Mouse (Mus musculus) kidney, adult 2 months (tissue): ENCODE data around the gene Tbx2. TPM values are rescaled to one million over a fixed set of nuclear protein-coding genes. Genes with fewer than 3 reads are reported as not detected.

Source experiments
- DNase-seq: peaks from one replicate; pipeline ENCODE4 v3.0.0; 2021
- H3K27ac ChIP-seq: fragments of 200-500 bp; 2 replicates; pipeline ENCODE4 v1.5.1; 2012; ENCODE audit warnings: low read depth, low read length, control low read depth, inconsistent platforms; ENCODE audit not compliant: insufficient read depth
- H3K27me3 ChIP-seq: fragments of 200-500 bp; replicated peaks from 2 replicates; pipeline ENCODE4 v1.6.1; 2012; ENCODE audit warnings: mild to moderate bottlenecking, moderate library complexity, low read length, inconsistent platforms; ENCODE audit not compliant: control insufficient read depth, insufficient read depth
- H3K36me3 ChIP-seq: fragments of 200-500 bp; 2 replicates; pipeline ENCODE4 v1.6.1; 2012; ENCODE audit warnings: mild to moderate bottlenecking, moderate library complexity, low read length, inconsistent platforms; ENCODE audit not compliant: control insufficient read depth, insufficient read depth
- H3K4me1 ChIP-seq: fragments of 200-500 bp; 2 replicates; pipeline ENCODE4 v1.6.1; 2011; ENCODE audit warnings: low read length; ENCODE audit not compliant: control insufficient read depth, insufficient read depth
- H3K4me3 ChIP-seq: fragments of 200-500 bp; 2 replicates; pipeline ENCODE4 v1.5.1; 2011; ENCODE audit warnings: mild to moderate bottlenecking, low read depth, low read length, control low read depth; ENCODE audit not compliant: insufficient read depth
- CTCF ChIP-seq: fragments of 200-500 bp; conservative IDR thresholded peaks from 2 replicates; pipeline ENCODE4 v1.5.1; 2011; ENCODE audit warnings: low read depth, mild to moderate bottlenecking, control low read depth, low read length, moderate library complexity, mixed read lengths; ENCODE audit not compliant: insufficient read depth, insufficient read length
- POLR2A ChIP-seq: fragments of 200-500 bp; IDR thresholded peaks from one replicate; pipeline ENCODE4 v1.6.1; 2011; ENCODE audit warnings: low read depth, low read length, control low read depth
- WGBS: fragments of 180-500 bp; shearing (Covaris S2); methylation state at CpG from one replicate; pipeline ENCODE4 v1.1.7; 2018; 5-methylcytosine and 5-hydroxymethylcytosine counted together
- polyA plus RNA-seq: library from polyadenylated mRNA; depleted of rRNA; stranded (reverse); fragments of >200 nt; gene quantifications from 2 replicates; pipeline ENCODE4 v1.2.3, GENCODE M21; 2012

Gene Tbx2
- polyA plus RNA-seq, 1 experiment, result 58.5 TPM

DNA sequence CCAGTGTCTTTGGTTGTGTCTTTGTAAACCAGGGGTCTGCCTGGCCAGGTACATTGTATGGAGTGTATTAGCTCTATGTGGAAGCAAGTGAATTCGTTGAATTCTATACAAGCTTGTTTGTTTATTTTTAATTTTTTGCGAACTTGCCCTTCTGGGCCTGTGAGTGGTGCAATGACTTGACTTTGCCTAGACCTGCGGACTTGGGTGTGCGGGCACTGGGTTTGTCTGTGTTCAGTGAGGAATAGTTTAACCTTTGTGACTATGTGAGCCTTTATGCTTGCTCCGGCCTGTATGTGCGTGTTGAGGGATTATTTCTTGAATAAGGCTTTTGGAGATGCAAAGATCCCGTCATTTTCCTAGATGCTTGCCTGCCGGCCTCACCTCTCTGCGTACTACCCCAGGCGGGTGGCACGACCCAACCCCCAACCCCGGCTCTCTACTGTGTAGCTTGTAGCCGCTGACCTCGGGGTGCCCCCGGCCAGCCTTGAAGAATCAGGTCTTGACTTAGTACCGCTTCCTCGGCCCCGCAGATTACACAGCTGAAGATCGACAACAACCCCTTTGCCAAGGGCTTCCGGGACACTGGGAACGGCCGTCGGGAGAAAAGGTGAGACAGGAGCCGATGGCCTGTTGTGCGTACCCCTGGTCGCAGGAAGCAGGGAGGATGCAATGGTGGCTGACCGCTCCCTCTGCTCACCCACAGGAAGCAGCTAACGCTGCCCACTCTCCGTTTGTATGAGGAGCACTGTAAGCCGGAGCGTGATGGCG, 4.4 kb downstream of the Tbx2 start:
- WGBS, result 30% methylated on average over 32 of the region's 32 CpGs
- Histone ChIP-seq H3K4me1 (no peaks in the 10 kb centered on the region), H3K4me3 (peak overlapping the region; percentile 59), H3K27me3 (no peaks in the 10 kb centered on the region), H3K36me3 (peaks cover 4% of the 10 kb centered on the region; the same call in 1 of the 2 replicates), H3K27ac (peak overlapping the region; percentile 88)
- DNase-seq, result peak; percentile 42
- TF ChIP-seq POLR2A, result no peak
- no peak for TF ChIP-seq CTCF

DNA sequence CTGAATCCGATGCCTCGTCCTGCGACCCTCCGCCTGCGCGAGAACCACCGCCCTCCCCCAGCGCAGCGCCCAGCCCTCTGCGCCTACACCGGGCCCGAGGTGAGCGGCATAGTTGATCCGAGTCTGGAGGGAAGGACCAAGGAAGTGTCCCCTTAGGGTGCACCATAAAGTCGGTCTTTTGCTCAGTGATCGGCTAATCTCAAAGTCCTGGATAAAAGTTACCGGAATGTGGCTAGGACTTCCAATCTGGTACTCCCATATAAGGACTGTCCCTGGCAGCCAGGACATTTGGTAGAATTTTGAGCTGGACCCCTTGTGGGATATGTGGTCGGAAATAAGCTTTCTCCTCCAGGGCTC, 4.9 kb downstream of the Tbx2 start:
- Histone ChIP-seq H3K27me3 (no peaks in the 10 kb centered on the region), H3K27ac (peak overlapping the region; percentile 88), H3K4me3 (peak overlapping the region; percentile 59), H3K36me3 (peaks cover 4% of the 10 kb centered on the region; the same call in 1 of the 2 replicates), H3K4me1 (no peaks in the 10 kb centered on the region)
- WGBS, result 15% methylated on average over 18 of the region's 18 CpGs
- TF ChIP-seq POLR2A (no peak), CTCF (no peak)
- no peak for DNase-seq

DNA sequence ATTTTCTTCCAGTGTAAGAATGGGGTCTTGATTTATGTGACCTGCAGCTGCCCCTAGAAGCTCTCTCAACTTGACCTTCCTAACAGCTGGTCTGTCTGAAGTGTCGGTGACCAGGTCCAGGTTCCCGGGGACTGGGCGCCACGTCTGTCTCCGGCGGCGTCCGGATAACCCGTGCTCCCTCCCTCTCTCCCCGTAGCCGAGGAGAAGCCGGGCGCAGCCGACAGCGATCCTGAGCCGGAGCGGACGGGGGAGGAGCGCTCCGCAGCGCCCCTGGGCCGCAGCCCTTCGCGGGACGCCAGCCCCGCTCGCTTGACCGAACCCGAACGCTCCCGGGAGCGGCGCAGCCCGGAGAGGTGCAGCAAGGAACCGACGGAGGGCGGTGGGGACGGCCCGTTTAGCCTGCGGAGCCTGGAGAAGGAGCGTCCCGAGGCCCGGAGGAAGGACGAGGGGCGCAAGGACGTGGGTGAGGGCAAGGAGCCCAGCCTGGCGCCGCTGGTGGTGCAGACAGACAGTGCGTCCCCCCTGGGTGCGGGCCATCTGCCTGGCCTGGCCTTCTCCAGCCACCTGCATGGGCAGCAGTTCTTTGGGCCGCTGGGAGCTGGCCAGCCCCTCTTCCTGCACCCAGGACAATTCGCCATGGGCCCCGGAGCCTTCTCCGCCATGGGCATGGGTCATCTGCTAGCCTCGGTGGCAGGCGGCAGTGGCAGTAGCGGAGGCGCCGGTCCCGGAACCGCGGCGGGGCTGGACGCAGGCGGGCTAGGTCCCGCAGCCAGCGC, 5.5 kb downstream of the Tbx2 start:
- H3K36me3 ChIP-seq, result peaks cover 4% of the 10 kb centered on the region; the same call in 1 of the 2 replicates
- WGBS, result 23% methylated on average over 66 of the region's 67 CpGs
- no peaks in the 10 kb centered on the region for H3K27me3 ChIP-seq
- DNase-seq, result peak; percentile 33
- peaks cover 4% of the 10 kb centered on the region; the same call in 1 of the 2 replicates for H3K4me1 ChIP-seq
- H3K27ac ChIP-seq, result peak overlapping the region; percentile 88
- peak overlapping the region; percentile 59 for H3K4me3 ChIP-seq
- TF ChIP-seq POLR2A, result no peak

DNA sequence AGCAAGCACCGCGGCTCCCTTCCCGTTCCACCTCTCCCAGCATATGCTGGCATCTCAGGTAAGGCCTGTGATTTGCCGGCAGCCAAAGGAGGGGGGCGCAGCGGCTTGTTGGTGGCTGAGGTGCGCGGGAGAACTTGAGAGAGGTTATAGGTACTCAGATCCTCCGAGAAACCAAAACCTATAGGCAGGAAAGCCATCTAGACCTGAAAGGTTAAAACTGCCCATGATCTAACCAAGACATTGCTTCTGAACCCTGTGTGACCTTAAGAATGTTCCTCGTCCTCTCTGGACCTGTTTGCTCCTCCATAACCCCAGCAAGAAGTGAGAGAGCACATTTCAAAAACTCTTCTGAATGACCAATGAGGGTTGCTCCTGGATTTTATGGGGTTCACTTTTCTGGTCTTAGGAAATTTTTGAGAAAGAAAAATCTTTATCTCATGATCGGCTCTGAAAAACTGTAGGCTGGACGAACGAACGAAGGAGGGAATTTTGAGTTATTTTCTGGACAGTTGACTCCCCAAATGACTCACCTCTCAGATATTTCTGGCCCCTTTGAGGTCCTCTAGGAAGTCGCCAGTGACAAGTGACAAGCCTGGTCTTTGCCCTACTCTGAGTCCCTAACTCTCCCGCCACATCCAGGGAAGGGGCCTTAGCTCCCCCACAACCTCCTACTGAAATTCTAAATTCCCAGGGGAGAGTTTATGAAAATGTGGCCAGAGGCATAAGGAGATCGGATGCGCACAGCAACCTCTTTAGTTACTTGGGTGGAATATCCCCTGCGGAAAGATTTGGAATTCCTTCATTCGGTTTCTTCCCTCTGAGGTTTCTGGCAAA, 6.3 kb downstream of the Tbx2 start:
- peak overlapping the region; percentile 88 for H3K27ac ChIP-seq
- H3K4me1 ChIP-seq, result peaks cover 7% of the 10 kb centered on the region; the same call in 1 of the 2 replicates
- H3K4me3 ChIP-seq, result peak overlapping the region; percentile 59
- DNase-seq, result peak; percentile 37
- H3K27me3 ChIP-seq, result no peaks in the 10 kb centered on the region
- WGBS, result 42% methylated on average over 20 of the region's 20 CpGs
- H3K36me3 ChIP-seq, result peaks cover 4% of the 10 kb centered on the region; the same call in 1 of the 2 replicates
- TF ChIP-seq POLR2A (no peak), CTCF (no peak)

DNA sequence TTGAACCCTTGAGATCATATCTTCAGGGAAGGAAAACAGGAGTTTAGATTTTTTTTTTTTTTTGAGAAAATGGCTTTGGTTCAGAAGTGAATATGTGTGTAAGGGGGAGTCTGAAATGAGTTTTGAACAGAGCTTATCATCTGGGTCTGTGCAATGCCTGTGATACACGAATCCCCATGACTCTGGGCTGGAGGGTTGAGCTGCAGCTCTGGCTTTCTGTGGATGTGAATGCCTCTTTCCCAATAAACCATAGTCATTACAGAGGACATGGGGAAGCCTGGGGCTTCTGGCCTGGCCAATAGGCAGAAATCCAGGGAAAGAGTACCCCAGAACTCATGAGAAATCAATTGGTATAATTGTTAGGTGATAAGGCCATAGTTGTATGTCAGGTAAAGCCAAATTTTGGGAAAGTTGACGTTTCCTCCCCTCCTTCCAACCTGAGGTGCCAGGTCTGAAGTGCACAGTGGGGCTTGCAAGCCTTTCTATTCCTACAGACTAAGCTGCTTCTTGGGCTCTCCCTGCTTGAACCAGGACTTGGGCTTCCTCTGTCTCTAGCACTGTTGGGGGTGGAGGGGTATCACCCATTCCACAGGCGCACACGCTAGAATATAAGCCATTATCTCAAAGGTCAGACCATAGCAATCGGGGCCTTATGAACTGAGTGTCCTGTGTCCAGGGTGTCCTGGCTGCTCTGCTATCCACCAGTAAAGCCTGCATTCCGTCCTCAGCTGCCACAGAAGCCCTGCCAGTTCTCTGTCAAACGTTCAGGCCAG, 7.1 kb downstream of the Tbx2 start:
- H3K27ac ChIP-seq, result peak overlapping the region; percentile 88
- TF ChIP-seq CTCF, result no peak
- TF ChIP-seq POLR2A, result no peak
- peak; percentile 31 for DNase-seq
- H3K4me3 ChIP-seq, result peak overlapping the region; percentile 37
- peaks cover 4% of the 10 kb centered on the region; the same call in 1 of the 2 replicates for H3K36me3 ChIP-seq
- H3K4me1 ChIP-seq, result peaks cover 7% of the 10 kb centered on the region; the same call in 1 of the 2 replicates
- 44% methylated on average over 7 of the region's 7 CpGs for WGBS
- H3K27me3 ChIP-seq, result no peaks in the 10 kb centered on the region
